Mouse (Mus musculus) embryonic fibroblast, embryonic 13.5 days (primary cell): Measurements from ENCODE around the gene Hpd.

Experiments used
- CTCF ChIP-seq: IDR thresholded peaks from 2 replicates; pipeline ENCODE4 v1.5.1; 2011; ENCODE audit warnings: mild to moderate bottlenecking, control low read depth, low read length, moderate library complexity, borderline replicate concordance; ENCODE audit not compliant: insufficient read depth
- POLR2A ChIP-seq: IDR thresholded peaks from 2 replicates; pipeline ENCODE4 v1.6.1; 2011; ENCODE audit warnings: low read depth, mild to moderate bottlenecking, control low read depth, low read length, moderate library complexity

- TF ChIP-seq POLR2A (no peak), CTCF (no peak)
Observed at GRCm38 (mm10) chr5:123180390-123180789, 2.1 kb downstream of the Hpd start.
